Mouse (Mus musculus) hindbrain, embryonic 15.5 days (tissue): ENCODE results near the gene Hint1. TPM values are rescaled to one million over a fixed set of nuclear protein-coding genes. Genes with fewer than 3 reads are reported as not detected.

Experiments
- ATAC-seq: fragments of 200-750 bp; cut with Nextera tagmentation; 2 replicates; pipeline ENCODE4 v1.8.0; 2017; ENCODE audit warnings: low read depth, moderate number of reproducible peaks, moderate TSS enrichment; ENCODE audit not compliant: low FRiP score
- H3K27ac ChIP-seq: fragments of 300-500 bp; sonication (generic); replicated peaks from 2 replicates; pipeline ENCODE4 v1.5.1; 2015; ENCODE audit warnings: mild to moderate bottlenecking, inconsistent platforms
- H3K27me3 ChIP-seq: fragments of 300-500 bp; sonication (generic); 2 replicates; pipeline ENCODE4 v1.6.1; 2015; ENCODE audit warnings: control low read depth, inconsistent platforms
- H3K36me3 ChIP-seq: fragments of 300-500 bp; sonication (generic); 2 replicates; pipeline ENCODE4 v1.6.1; 2015; ENCODE audit warnings: control low read depth, inconsistent platforms
- H3K4me1 ChIP-seq: fragments of 300-500 bp; sonication (generic); replicated peaks from 2 replicates; pipeline ENCODE4 v1.6.1; 2015; ENCODE audit warnings: control low read depth, inconsistent platforms
- H3K4me2 ChIP-seq: fragments of 300-500 bp; sonication (generic); 2 replicates; pipeline ENCODE4 v1.6.1; 2015; ENCODE audit warnings: moderate library complexity, mild to moderate bottlenecking, inconsistent platforms
- H3K4me3 ChIP-seq: fragments of 300-500 bp; sonication (generic); 2 replicates; pipeline ENCODE4 v1.5.1; 2015; ENCODE audit warnings: mild to moderate bottlenecking, inconsistent platforms
- H3K9ac ChIP-seq: fragments of 300-500 bp; sonication (generic); 2 replicates; pipeline ENCODE4 v1.6.1; 2015; ENCODE audit warnings: inconsistent platforms
- H3K9me3 ChIP-seq: fragments of 300-500 bp; sonication (generic); 2 replicates; pipeline ENCODE4 v1.6.1; 2016; ENCODE audit warnings: control low read depth, inconsistent platforms
- WGBS: fragments of 180-500 bp; shearing (Covaris S2); methylation state at CpG from one replicate; pipeline ENCODE4 v1.1.7; 2015; 5-methylcytosine and 5-hydroxymethylcytosine counted together
- polyA plus RNA-seq: library from polyadenylated mRNA; unstranded; fragments of >200 nt; fragmentation: Nextera tagmentation; extraction: Ambion mirVana; gene quantifications from 2 replicates; pipeline ENCODE4 v1.2.1, GENCODE M21; 2015

Gene Hint1
- polyA plus RNA-seq, 1 experiment from 2014 or later = 770 TPM

GRCm38 (mm10) chr11:54865330-54866085, 675 bp upstream of the Hint1 start:
- Histone ChIP-seq H3K4me1 (peaks cover 42% of the 10 kb centered on the region), H3K27ac (peak overlapping the region; percentile 90)
- 76% methylated on average over 6 of the region's 6 CpGs for WGBS

GRCm38 (mm10) chr11:54867049-54867385, 834 bp downstream of the Hint1 start:
- H3K27ac ChIP-seq = peak overlapping the region; percentile 90
- peak overlapping the region; percentile 98 for H3K9ac ChIP-seq
- H3K4me2 ChIP-seq = peak overlapping the region; percentile 69
- H3K4me3 ChIP-seq = peak overlapping the region; percentile 87
- peaks cover 36% of the 10 kb centered on the region for H3K4me1 ChIP-seq
- no peaks in the 10 kb centered on the region for H3K9me3 ChIP-seq
- peaks cover 24% of the 10 kb centered on the region for H3K36me3 ChIP-seq
- WGBS = 2% methylated on average over 5 of the region's 5 CpGs
- ATAC-seq = peak; percentile 40; the same call in 1 of the 2 replicates
- no peaks in the 10 kb centered on the region for H3K27me3 ChIP-seq

More at GRCm38 (mm10) chr11:54865330-54866085, 675 bp upstream of the Hint1 start:
- Histone ChIP-seq H3K9ac (peak overlapping the region; percentile 98), H3K9me3 (no peaks in the 10 kb centered on the region), H3K4me3 (peak overlapping the region; percentile 87), H3K36me3 (peaks cover 10% of the 10 kb centered on the region; the same call in 1 of the 2 replicates), H3K4me2 (peak overlapping the region; percentile 69), H3K27me3 (no peaks in the 10 kb centered on the region)
- ATAC-seq = no peak

- 87% methylated on average over 3 of the region's 3 CpGs for WGBS
- Histone ChIP-seq H3K27ac (no peak overlapping the region), H3K36me3 (peaks cover 32% of the 10 kb centered on the region), H3K9me3 (no peaks in the 10 kb centered on the region), H3K9ac (no peak overlapping the region), H3K27me3 (no peaks in the 10 kb centered on the region), H3K4me1 (peaks cover 36% of the 10 kb centered on the region), H3K4me3 (peak overlapping the region; percentile 87), H3K4me2 (peak overlapping the region; percentile 69)
- no peak for ATAC-seq
Measured at GRCm38 (mm10) chr11:54867903-54868434, 1.8 kb downstream of the Hint1 start.

GRCm38 (mm10) chr11:54868445-54868844, 2.3 kb downstream of the Hint1 start:
- H3K27ac ChIP-seq = no peak overlapping the region
- ATAC-seq = no peak
- 78% methylated on average over 2 of the region's 2 CpGs for WGBS
- no peak overlapping the region; the same call in 1 of the 2 replicates for H3K4me3 ChIP-seq
- H3K4me2 ChIP-seq = peak overlapping the region; percentile 69
- peaks cover 33% of the 10 kb centered on the region for H3K4me1 ChIP-seq
- H3K9me3 ChIP-seq = no peaks in the 10 kb centered on the region
- H3K36me3 ChIP-seq = peaks cover 34% of the 10 kb centered on the region
- no peaks in the 10 kb centered on the region for H3K27me3 ChIP-seq
- no peak overlapping the region for H3K9ac ChIP-seq

- H3K9me3 ChIP-seq = no peaks in the 10 kb centered on the region
- H3K27ac ChIP-seq = no peak overlapping the region
- H3K27me3 ChIP-seq = no peaks in the 10 kb centered on the region
- H3K4me2 ChIP-seq = 0 out of 2 replicates have a peak overlapping the region, but pooled peaks have one; percentile 69
- ATAC-seq = no peak
- 69% methylated on average over 3 of the region's 3 CpGs for WGBS
- H3K36me3 ChIP-seq = peaks cover 43% of the 10 kb centered on the region
- no peak overlapping the region for H3K9ac ChIP-seq
- H3K4me3 ChIP-seq = no peak overlapping the region
- H3K4me1 ChIP-seq = peaks cover 33% of the 10 kb centered on the region
Measured at GRCm38 (mm10) chr11:54869318-54869717, 3.1 kb downstream of the Hint1 start.

GRCm38 (mm10) chr11:54871831-54872537, 5.8 kb downstream of the Hint1 start:
- Histone ChIP-seq H3K9me3 (no peaks in the 10 kb centered on the region), H3K4me2 (no peak overlapping the region), H3K27ac (no peak overlapping the region), H3K27me3 (no peaks in the 10 kb centered on the region), H3K4me1 (peaks cover 26% of the 10 kb centered on the region), H3K36me3 (peaks cover 44% of the 10 kb centered on the region), H3K9ac (no peak overlapping the region), H3K4me3 (no peak overlapping the region)
- ATAC-seq = peak; percentile 31; the same call in 1 of the 2 replicates
- 68% methylated on average over 7 of the region's 7 CpGs for WGBS

- no peak for ATAC-seq
- Histone ChIP-seq H3K4me1 (0 out of 2 replicates have a peak, but pooled peaks cover 3% of the 10 kb centered on the region), H3K4me2 (no peak overlapping the region), H3K9ac (no peak overlapping the region), H3K4me3 (no peak overlapping the region), H3K9me3 (no peaks in the 10 kb centered on the region), H3K27me3 (no peaks in the 10 kb centered on the region), H3K36me3 (peaks cover 31% of the 10 kb centered on the region), H3K27ac (no peak overlapping the region)
- WGBS = 95% methylated on average over 5 of the region's 5 CpGs
Measured at GRCm38 (mm10) chr11:54876031-54876430, 9.8 kb downstream of the Hint1 start.

GRCm38 (mm10) chr11:54878893-54879292, 12.7 kb downstream of the Hint1 start:
- no peak overlapping the region for H3K4me3 ChIP-seq
- peaks cover 6% of the 10 kb centered on the region for H3K36me3 ChIP-seq
- no peak for ATAC-seq
- 0 out of 2 replicates have a peak, but pooled peaks cover 6% of the 10 kb centered on the region for H3K4me1 ChIP-seq
- H3K9me3 ChIP-seq = no peaks in the 10 kb centered on the region
- no peak overlapping the region for H3K4me2 ChIP-seq
- no peak overlapping the region for H3K9ac ChIP-seq
- no peak overlapping the region for H3K27ac ChIP-seq
- 80% methylated on average over 6 of the region's 6 CpGs for WGBS
- H3K27me3 ChIP-seq = 0 out of 2 replicates have a peak, but pooled peaks cover 3% of the 10 kb centered on the region

- Histone ChIP-seq H3K9me3 (no peaks in the 10 kb centered on the region), H3K9ac (no peak overlapping the region), H3K4me1 (0 out of 2 replicates have a peak, but pooled peaks cover 6% of the 10 kb centered on the region), H3K4me3 (no peak overlapping the region), H3K27me3 (0 out of 2 replicates have a peak, but pooled peaks cover 3% of the 10 kb centered on the region), H3K27ac (no peak overlapping the region), H3K4me2 (no peak overlapping the region), H3K36me3 (peaks cover under 1% of the 10 kb centered on the region; the same call in 1 of the 2 replicates)
- WGBS = 34% methylated on average over 4 of the region's 4 CpGs
- ATAC-seq = peak; percentile 69
Measured at GRCm38 (mm10) chr11:54879434-54879833, 13.3 kb downstream of the Hint1 start.

- no peak overlapping the region for H3K4me3 ChIP-seq
- no peak overlapping the region for H3K4me2 ChIP-seq
- no peak overlapping the region for H3K27ac ChIP-seq
- no peak for ATAC-seq
- no peak overlapping the region for H3K9ac ChIP-seq
- H3K4me1 ChIP-seq = 0 out of 2 replicates have a peak, but pooled peaks cover 6% of the 10 kb centered on the region
- H3K36me3 ChIP-seq = no peaks in the 10 kb centered on the region
- H3K9me3 ChIP-seq = no peaks in the 10 kb centered on the region
- WGBS = 81% methylated on average over 10 of the region's 10 CpGs
- H3K27me3 ChIP-seq = 0 out of 2 replicates have a peak, but pooled peaks cover 3% of the 10 kb centered on the region
Measured at GRCm38 (mm10) chr11:54879922-54880321, 13.7 kb downstream of the Hint1 start.

- Histone ChIP-seq H3K4me2 (no peak overlapping the region), H3K27me3 (0 out of 2 replicates have a peak, but pooled peaks cover 3% of the 10 kb centered on the region), H3K9me3 (no peaks in the 10 kb centered on the region), H3K36me3 (no peaks in the 10 kb centered on the region), H3K9ac (no peak overlapping the region), H3K4me1 (0 out of 2 replicates have a peak, but pooled peaks cover 6% of the 10 kb centered on the region), H3K4me3 (no peak overlapping the region), H3K27ac (no peak overlapping the region)
- WGBS = 4% methylated on average over 2 of the region's 2 CpGs
- no peak for ATAC-seq
Measured at GRCm38 (mm10) chr11:54881051-54881474, 14.9 kb downstream of the Hint1 start.
